Mouse (Mus musculus): ENCODE data around the gene Emb. TPM values are rescaled to one million over a fixed set of nuclear protein-coding genes. Genes with fewer than 3 reads are reported as not detected.

The Emb gene
- polyA plus RNA-seq, 2 experiments, result 10.6 to 20.9 TPM

GRCm38 (mm10) chr13:117198402-117199083 lies 9.8 kb upstream of the Emb start:
- Histone ChIP-seq H3K27ac (no peak overlapping the region), H3K4me3 (ENCODE audit: insufficient read depth in 1 of 2, low read depth in 2 of 2, low read length in 2 of 2) (no peak overlapping the region), H3K4me1 (replicated peaks; ENCODE audit: control insufficient read depth in 2 of 2, insufficient read depth in 2 of 2, low read length in 1 of 2) (no peaks in the 10 kb centered on the region), H3K9ac (replicated peaks) (no peak overlapping the region), H3K36me3 (replicated peaks; ENCODE audit: control insufficient read depth, insufficient read depth, low read depth) (no peaks in the 10 kb centered on the region), H3K27me3 (ENCODE audit: control insufficient read depth, insufficient read depth, low read length) (no peaks in the 10 kb centered on the region), H3K9me3 (ENCODE audit: control insufficient read depth, low read length) (no peaks in the 10 kb centered on the region), H3K4me2 (ENCODE audit: low read depth) (no peak overlapping the region)
- peak; percentile 29 to 43 (median 34) for DNase-seq (ENCODE audit: low read depth in 3 of 3, low spot score in 3 of 3)
- 70% methylated on average over 7 of the region's 7 CpGs for WGBS (ENCODE audit: insufficient replicate concordance)
- TF ChIP-seq EP300 (IDR thresholded peaks at IDR 0.05; ENCODE audit: low read depth) (no peak), CTCF (IDR thresholded peaks at IDR 0.05; ENCODE audit: low read depth) (peak; percentile 76)
- no peak for ATAC-seq (ENCODE audit: insufficient read depth)

GRCm38 (mm10) chr13:117202755-117203471 lies 5.4 kb upstream of the Emb start:
- H3K4me1 ChIP-seq (replicated peaks; ENCODE audit: control insufficient read depth in 2 of 2, insufficient read depth in 2 of 2, low read length in 1 of 2), result peaks cover 0 to 1% of the 10 kb centered on the region in 2 experiments; a peak in 1 of 4 replicates
- 40% methylated on average over 22 of the region's 22 CpGs for WGBS (ENCODE audit: insufficient replicate concordance)
- no peaks in the 10 kb centered on the region for H3K27me3 ChIP-seq (ENCODE audit: control insufficient read depth, insufficient read depth, low read length)
- DNase-seq (ENCODE audit: low read depth in 3 of 3, low spot score in 3 of 3) (no peak), ATAC-seq (ENCODE audit: insufficient read depth) (no peak)
- no peak overlapping the region for H3K4me2 ChIP-seq (ENCODE audit: low read depth)
- H3K9me3 ChIP-seq (ENCODE audit: control insufficient read depth, low read length), result no peaks in the 10 kb centered on the region
- TF ChIP-seq EP300 (IDR thresholded peaks at IDR 0.05; ENCODE audit: low read depth) (no peak), CTCF (IDR thresholded peaks at IDR 0.05; ENCODE audit: low read depth) (peak; percentile 69)
- H3K9ac ChIP-seq (replicated peaks), result no peak overlapping the region
- H3K36me3 ChIP-seq (replicated peaks; ENCODE audit: control insufficient read depth, insufficient read depth, low read depth), result no peaks in the 10 kb centered on the region
- no peak overlapping the region for H3K27ac ChIP-seq
- H3K4me3 ChIP-seq (ENCODE audit: insufficient read depth in 1 of 2, low read depth in 2 of 2, low read length in 2 of 2), result no peak overlapping the region

DNA sequence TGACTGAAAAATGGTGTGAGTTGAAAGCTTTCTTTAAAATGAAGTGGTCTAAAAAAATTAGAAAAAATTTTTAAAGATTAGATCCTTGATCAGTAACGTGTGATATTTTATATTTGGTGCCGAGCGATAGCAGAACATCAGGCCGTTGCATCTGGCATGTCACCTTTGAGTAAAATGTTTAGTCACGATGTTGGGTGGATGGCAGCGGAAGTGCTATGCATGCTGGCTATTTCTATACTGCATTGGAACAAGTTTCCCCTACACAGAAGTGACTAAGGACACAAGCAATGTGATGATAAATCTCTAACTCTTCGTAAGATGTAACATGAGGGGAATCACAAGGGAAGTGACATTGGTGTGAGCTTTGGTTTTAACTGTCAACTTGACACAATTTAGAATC lies 3.7 kb upstream of the Emb start:
- no peak for TF ChIP-seq EP300 (IDR thresholded peaks at IDR 0.05; ENCODE audit: low read depth)
- no peak for TF ChIP-seq CTCF (IDR thresholded peaks at IDR 0.05; ENCODE audit: low read depth)
- Histone ChIP-seq H3K4me3 (ENCODE audit: insufficient read depth in 1 of 2, low read depth in 2 of 2, low read length in 2 of 2) (no peak overlapping the region), H3K4me2 (ENCODE audit: low read depth) (no peak overlapping the region), H3K36me3 (replicated peaks; ENCODE audit: control insufficient read depth, insufficient read depth, low read depth) (no peaks in the 10 kb centered on the region), H3K27me3 (ENCODE audit: control insufficient read depth, insufficient read depth, low read length) (no peaks in the 10 kb centered on the region), H3K9ac (replicated peaks) (no peak overlapping the region), H3K4me1 (replicated peaks; ENCODE audit: control insufficient read depth in 2 of 2, insufficient read depth in 2 of 2, low read length in 1 of 2) (peaks cover 0 to 2% of the 10 kb centered on the region in 2 experiments; a peak in 1 of 4 replicates), H3K9me3 (ENCODE audit: control insufficient read depth, low read length) (no peaks in the 10 kb centered on the region), H3K27ac (no peak overlapping the region)
- ATAC-seq (ENCODE audit: insufficient read depth) (no peak), DNase-seq (ENCODE audit: low read depth in 3 of 3, low spot score in 3 of 3) (no peak)
- 64% methylated on average over 7 of the region's 7 CpGs for WGBS (ENCODE audit: insufficient replicate concordance)

DNA sequence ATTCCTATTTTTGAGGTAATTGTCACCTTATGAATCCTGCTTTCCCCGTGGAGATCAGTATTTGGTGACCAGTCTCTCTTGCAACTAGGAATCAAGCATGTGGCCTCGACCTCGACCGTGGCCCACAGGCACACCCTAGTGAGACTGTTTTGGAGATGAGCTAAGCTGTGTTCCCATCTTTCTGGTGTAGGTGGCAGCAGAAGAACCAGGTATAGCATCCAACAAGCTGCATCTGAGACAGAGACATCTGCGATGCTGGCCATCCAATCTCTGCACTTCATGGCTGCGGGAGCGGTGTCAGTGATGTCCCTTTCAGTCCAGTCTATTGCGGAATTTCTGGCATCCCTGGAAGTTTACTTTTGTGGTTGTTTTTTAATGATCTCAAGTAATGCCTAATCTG lies 2.3 kb upstream of the Emb start:
- H3K27ac ChIP-seq, result no peak overlapping the region
- H3K4me2 ChIP-seq (ENCODE audit: low read depth), result no peak overlapping the region
- no peak for ATAC-seq (ENCODE audit: insufficient read depth)
- no peak overlapping the region for H3K9ac ChIP-seq (replicated peaks)
- no peak for TF ChIP-seq CTCF (IDR thresholded peaks at IDR 0.05; ENCODE audit: low read depth)
- TF ChIP-seq EP300 (IDR thresholded peaks at IDR 0.05; ENCODE audit: low read depth), result no peak
- no peak overlapping the region for H3K4me3 ChIP-seq (ENCODE audit: insufficient read depth in 1 of 2, low read depth in 2 of 2, low read length in 2 of 2)
- H3K27me3 ChIP-seq (ENCODE audit: control insufficient read depth, insufficient read depth, low read length), result no peaks in the 10 kb centered on the region
- H3K36me3 ChIP-seq (replicated peaks; ENCODE audit: control insufficient read depth, insufficient read depth, low read depth), result no peaks in the 10 kb centered on the region
- no peak for DNase-seq (ENCODE audit: low read depth in 3 of 3, low spot score in 3 of 3)
- no peaks in the 10 kb centered on the region for H3K9me3 ChIP-seq (ENCODE audit: control insufficient read depth, low read length)
- peaks cover 0 to 2% of the 10 kb centered on the region in 2 experiments; a peak in 1 of 4 replicates for H3K4me1 ChIP-seq (replicated peaks; ENCODE audit: control insufficient read depth in 2 of 2, insufficient read depth in 2 of 2, low read length in 1 of 2)
- WGBS (ENCODE audit: insufficient replicate concordance), result 75% methylated on average over 8 of the region's 8 CpGs

DNA sequence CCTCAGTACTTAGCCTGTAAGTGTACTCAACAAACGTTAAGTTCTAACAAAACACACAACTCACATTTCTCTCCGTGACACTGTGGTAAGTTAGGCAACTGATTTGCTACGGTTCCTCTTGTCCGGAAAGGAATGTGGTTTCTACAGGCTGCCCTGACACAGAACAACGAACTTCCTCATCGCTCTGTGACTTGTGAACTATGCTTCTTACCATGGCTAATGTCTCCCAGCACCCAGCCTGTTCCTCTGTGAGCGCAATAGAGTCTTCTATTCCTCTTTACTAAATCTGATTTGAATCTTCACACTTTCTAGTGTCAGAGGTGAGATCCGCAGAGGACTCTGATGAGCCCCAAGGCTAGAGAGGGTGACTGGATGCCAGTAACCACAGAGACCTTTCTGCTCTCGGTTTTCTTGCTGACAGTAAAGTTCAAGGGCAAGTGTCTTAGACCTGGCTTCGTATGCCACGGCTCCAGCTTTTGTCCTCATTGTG lies 3.1 kb downstream of the Emb start:
- no peak for TF ChIP-seq CTCF (IDR thresholded peaks at IDR 0.05; ENCODE audit: low read depth)
- no peak for TF ChIP-seq EP300 (IDR thresholded peaks at IDR 0.05; ENCODE audit: low read depth)
- no peak overlapping the region for H3K9ac ChIP-seq (replicated peaks)
- DNase-seq (ENCODE audit: low read depth in 3 of 3, low spot score in 3 of 3), result no peak
- H3K4me3 ChIP-seq (ENCODE audit: insufficient read depth in 1 of 2, low read depth in 2 of 2, low read length in 2 of 2), result no peak overlapping the region
- H3K27me3 ChIP-seq (ENCODE audit: control insufficient read depth, insufficient read depth, low read length), result no peaks in the 10 kb centered on the region
- H3K9me3 ChIP-seq (ENCODE audit: control insufficient read depth, low read length), result no peaks in the 10 kb centered on the region
- H3K4me2 ChIP-seq (ENCODE audit: low read depth), result no peak overlapping the region
- no peaks in the 10 kb centered on the region for H3K36me3 ChIP-seq (replicated peaks; ENCODE audit: control insufficient read depth, insufficient read depth, low read depth)
- peaks cover 0 to 4% of the 10 kb centered on the region in 2 experiments; a peak in 1 of 4 replicates for H3K4me1 ChIP-seq (replicated peaks; ENCODE audit: control insufficient read depth in 2 of 2, insufficient read depth in 2 of 2, low read length in 1 of 2)
- WGBS (ENCODE audit: insufficient replicate concordance), result 9% methylated on average over 11 of the region's 11 CpGs
- ATAC-seq (ENCODE audit: insufficient read depth), result no peak
- H3K27ac ChIP-seq, result no peak overlapping the region
